Mouse (Mus musculus) ES-E14 (cell line): ENCODE data around the gene Nfkbiz. TPM values are rescaled to one million over a fixed set of nuclear protein-coding genes. Genes with fewer than 3 reads are reported as not detected.

ENCODE experiments used
- DNase-seq: peaks from one replicate; pipeline ENCODE4 v3.0.0-alpha.2; 2013; ENCODE audit warnings: low read depth, low spot score
- H3K27ac ChIP-seq: 2 replicates; pipeline ENCODE4 v1.5.1; 2012; ENCODE audit warnings: low read depth, mild to moderate bottlenecking, low read length, moderate library complexity, mixed read lengths; ENCODE audit not compliant: poor library complexity, insufficient read depth, severe bottlenecking
- H3K36me3 ChIP-seq: 2 replicates; pipeline ENCODE4 v1.6.1; 2012; ENCODE audit warnings: mild to moderate bottlenecking, low read length, moderate library complexity, mixed read lengths; ENCODE audit not compliant: control insufficient read depth, poor library complexity, insufficient read depth, severe bottlenecking
- H3K4me1 ChIP-seq, 2 experiments: fragments of 150-350 bp in 1 of 2; sonication (generic) in 1 of 2; 2 replicates each; pipeline ENCODE4 v1.6.1; 2012; ENCODE audit warnings: low read length in 2 of 2, mild to moderate bottlenecking in 1 of 2, mixed read lengths in 1 of 2; ENCODE audit not compliant: control insufficient read depth in 2 of 2, insufficient read depth in 2 of 2, poor library complexity in 1 of 2
- H3K4me3 ChIP-seq, 2 experiments: fragments of 150-350 bp in 1 of 2; sonication (generic) in 1 of 2; 2 replicates each; pipeline ENCODE4 v1.5.1; 2012; ENCODE audit warnings: low read length in 2 of 2, low read depth in 1 of 2, mild to moderate bottlenecking in 1 of 2, mixed read lengths in 1 of 2; ENCODE audit not compliant: insufficient read depth in 1 of 2, poor library complexity in 1 of 2, severe bottlenecking in 1 of 2
- H3K9ac ChIP-seq: 2 replicates; pipeline ENCODE4 v1.6.1; 2012; ENCODE audit warnings: low read depth, mild to moderate bottlenecking, low read length, mixed read lengths; ENCODE audit not compliant: poor library complexity, insufficient read depth, severe bottlenecking
- H3K9me3 ChIP-seq: fragments of 150-350 bp; sonication (generic); 2 replicates; pipeline ENCODE4 v1.6.1; 2012; ENCODE audit warnings: low read depth, mild to moderate bottlenecking, low read length; ENCODE audit not compliant: control insufficient read depth, insufficient read depth
- CHD2 ChIP-seq: IDR thresholded peaks from 2 replicates; pipeline ENCODE4 v1.6.1; 2014; ENCODE audit warnings: mild to moderate bottlenecking, low read depth, low read length, inconsistent platforms
- HCFC1 ChIP-seq: IDR thresholded peaks from 2 replicates; pipeline ENCODE4 v1.6.1; 2012; ENCODE audit warnings: low read length, inconsistent platforms, borderline replicate concordance; ENCODE audit not compliant: insufficient read depth
- MAFK ChIP-seq: IDR thresholded peaks from 2 replicates; pipeline ENCODE4 v1.6.1; 2014; ENCODE audit warnings: mild to moderate bottlenecking, low read depth, low read length, inconsistent platforms; ENCODE audit not compliant: insufficient read depth
- ZC3H11A ChIP-seq: IDR thresholded peaks from 2 replicates; pipeline ENCODE4 v1.6.1; 2012; ENCODE audit warnings: low read depth, mild to moderate bottlenecking, inconsistent platforms, low read length, borderline replicate concordance
- ZNF384 ChIP-seq: IDR thresholded peaks from 2 replicates; pipeline ENCODE4 v1.6.1; 2012; ENCODE audit warnings: low read depth, low read length, inconsistent platforms
- in situ Hi-C, 2 experiments: fragments of 600-800 bp; cut with MboI; formaldehyde crosslinking; loops; one replicate each; pipeline ENCODE4 v1.15.1; 2025; ENCODE audit warnings: low sequenced_read_pairs in 2 of 2, inconsistent platforms in 1 of 2; ENCODE audit not compliant: unreplicated experiment in 2 of 2
- total RNA-seq: library from RNA; depleted of rRNA; stranded (reverse); fragments of 300-350 nt; gene quantifications from 2 replicates; pipeline ENCODE4 v1.2.3, GENCODE M21; 2012; rRNA removed

Nfkbiz gene
- total RNA-seq, 1 experiment, result 3.2 TPM

DNA sequence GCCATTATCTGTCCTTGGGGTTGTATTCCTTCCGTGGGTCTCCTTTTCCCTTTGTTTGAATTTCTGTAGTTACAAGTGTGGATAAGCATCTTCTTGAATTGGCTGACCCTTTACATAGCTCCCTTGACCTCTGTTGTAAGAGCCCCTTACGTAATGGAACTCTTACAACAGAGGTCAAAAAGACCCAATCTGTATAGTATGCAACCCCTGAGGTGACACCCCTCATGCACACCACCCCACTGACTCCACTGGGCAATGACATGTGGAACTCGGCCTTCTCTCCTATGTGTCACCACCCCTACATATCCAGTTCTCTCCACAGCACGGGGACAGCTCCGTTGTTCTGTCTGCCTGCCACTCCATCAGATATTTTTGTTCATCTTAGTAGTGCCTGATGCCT is 56.9 kb downstream of the Nfkbiz start:
- H3K27ac ChIP-seq, result no peak overlapping the region
- no peaks in the 10 kb centered on the region for H3K9me3 ChIP-seq
- no peak for DNase-seq
- TF ChIP-seq MAFK (no peak), CHD2 (no peak), ZC3H11A (no peak), ZNF384 (no peak), HCFC1 (no peak)
- H3K4me1 ChIP-seq, result peaks cover 0 to 2% of the 10 kb centered on the region in 2 experiments; a peak in 1 of 4 replicates
- no peaks in the 10 kb centered on the region for H3K36me3 ChIP-seq
- H3K9ac ChIP-seq, result no peak overlapping the region
- no peak overlapping the region for H3K4me3 ChIP-seq
- in situ Hi-C loops, result no loop called here

DNA sequence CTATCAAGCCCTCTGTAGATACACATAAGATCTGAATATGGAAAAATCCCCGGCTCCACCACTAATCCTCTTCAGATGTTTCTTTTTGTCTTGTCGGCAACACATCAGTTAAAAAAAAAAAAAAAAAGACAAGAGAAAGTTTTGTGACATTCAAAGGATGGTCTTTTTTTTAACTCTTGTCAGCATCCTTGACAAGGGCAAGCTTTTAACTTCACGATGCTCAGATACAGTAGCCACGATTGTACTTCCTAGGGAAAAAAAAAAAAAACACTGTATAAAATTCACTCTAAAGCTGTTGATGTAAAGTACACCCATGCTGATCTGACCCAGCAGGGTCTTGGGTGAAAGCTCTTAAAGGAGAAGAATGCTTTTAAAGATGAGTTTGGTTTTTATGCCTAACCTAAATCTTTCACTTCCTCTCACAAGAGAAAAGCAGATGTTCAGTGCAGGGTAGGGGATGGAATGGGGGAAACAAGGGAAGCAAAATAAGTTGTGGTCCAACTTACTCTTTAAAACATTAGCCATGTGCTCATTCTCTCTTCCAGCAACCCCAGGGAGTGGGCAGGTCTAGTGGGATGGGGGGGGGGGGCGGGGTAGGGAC is 57.6 kb downstream of the Nfkbiz start:
- H3K4me1 ChIP-seq, result peaks cover 0 to 2% of the 10 kb centered on the region in 2 experiments; a peak in 1 of 4 replicates
- no peak for DNase-seq
- no peak overlapping the region for H3K27ac ChIP-seq
- in situ Hi-C loops, result no loop called here
- no peak overlapping the region for H3K9ac ChIP-seq
- H3K36me3 ChIP-seq, result no peaks in the 10 kb centered on the region
- H3K4me3 ChIP-seq, result no peak overlapping the region
- H3K9me3 ChIP-seq, result no peaks in the 10 kb centered on the region
- TF ChIP-seq ZC3H11A, result no peak

DNA sequence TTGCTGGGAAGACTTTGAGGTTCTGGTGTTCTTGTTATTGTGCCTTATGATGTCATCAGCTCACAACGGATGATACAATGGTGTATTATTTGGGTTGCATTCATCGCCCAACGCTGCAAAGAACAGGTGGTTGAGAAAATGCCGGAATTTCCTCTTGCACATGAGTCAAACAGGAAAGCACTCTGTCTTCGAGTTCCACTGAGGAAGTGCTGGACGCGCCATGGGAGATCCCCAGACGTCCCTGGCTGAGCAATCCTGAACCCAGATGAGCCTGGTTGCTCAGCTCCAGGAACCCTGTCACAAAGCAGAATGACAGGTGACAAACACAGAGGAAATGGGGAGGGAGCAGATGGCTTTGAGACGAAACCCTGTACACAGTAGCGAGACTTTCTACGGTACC is 62.4 kb downstream of the Nfkbiz start:
- Histone ChIP-seq H3K9me3 (no peaks in the 10 kb centered on the region), H3K36me3 (no peaks in the 10 kb centered on the region), H3K9ac (no peak overlapping the region), H3K4me1 (no peaks in the 10 kb centered on the region), H3K4me3 (no peak overlapping the region), H3K27ac (no peak overlapping the region)
- DNase-seq, result no peak
- in situ Hi-C loops, result no loop called here
- TF ChIP-seq CHD2 (no peak), MAFK (no peak), HCFC1 (no peak), ZNF384 (no peak), ZC3H11A (no peak)

DNA sequence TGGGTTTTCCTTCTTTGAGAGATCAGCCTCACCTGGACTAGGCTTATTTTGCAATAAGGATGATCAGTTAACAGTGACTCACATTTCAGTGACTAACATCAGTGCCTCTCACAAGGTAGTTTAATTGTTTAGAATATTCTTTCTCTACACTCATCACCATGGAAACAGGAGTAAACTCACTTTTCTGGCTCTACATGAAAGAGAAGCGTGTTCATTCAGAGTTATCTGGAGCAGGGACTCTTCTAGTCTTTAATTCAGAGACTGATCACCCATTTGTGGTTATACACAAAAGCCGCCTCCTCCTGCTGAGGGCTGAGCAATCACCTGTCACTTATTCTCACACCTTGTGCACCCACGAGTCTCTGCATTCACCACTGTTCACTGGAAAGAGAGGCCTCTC is 68.5 kb downstream of the Nfkbiz start:
- H3K4me1 ChIP-seq, result no peaks in the 10 kb centered on the region
- no peak for TF ChIP-seq MAFK
- no peak for TF ChIP-seq ZNF384
- no peak for TF ChIP-seq HCFC1
- no peak for TF ChIP-seq CHD2
- TF ChIP-seq ZC3H11A, result no peak
- H3K9ac ChIP-seq, result no peak overlapping the region
- no peak overlapping the region for H3K27ac ChIP-seq
- in situ Hi-C loops, result no loop called here
- H3K9me3 ChIP-seq, result no peaks in the 10 kb centered on the region
- DNase-seq, result no peak
- H3K36me3 ChIP-seq, result no peaks in the 10 kb centered on the region
- H3K4me3 ChIP-seq, result no peak overlapping the region

Other genes starting within 250 kb of the Nfkbiz start
- gene Nxpe3, start 56.4 kb upstream of the Nfkbiz start, total RNA-seq, result 1.1 and 1.7 TPM in 2 replicates
- 12.5 and 14.9 TPM in 2 replicates for gene Cep97, start 96.0 kb upstream of the Nfkbiz start, total RNA-seq
- 1,393 and 1,577 TPM in 2 replicates for gene Rpl24, start 127.4 kb upstream of the Nfkbiz start, total RNA-seq
- 23.3 and 24.3 TPM in 2 replicates for gene Zbtb11, start 135.0 kb upstream of the Nfkbiz start, total RNA-seq
- gene Pcnp, start 190.8 kb upstream of the Nfkbiz start, total RNA-seq, result 52.6 and 58.7 TPM in 2 replicates
- 15.9 and 21.6 TPM in 2 replicates for gene Trmt10c, start 198.9 kb upstream of the Nfkbiz start, total RNA-seq
- gene Senp7, start 209.4 kb upstream of the Nfkbiz start, total RNA-seq, result 3.4 and 6.2 TPM in 2 replicates